Mouse (Mus musculus) midbrain, postnatal 0 days (tissue): ENCODE data around the gene Dnajb4. TPM values are rescaled to one million over a fixed set of nuclear protein-coding genes. Genes with fewer than 3 reads are reported as not detected.

Experiments used
- ATAC-seq: fragments of 200-750 bp; cut with Nextera tagmentation; 2 replicates; pipeline ENCODE4 v1.8.0; 2017; ENCODE audit warnings: moderate number of reproducible peaks, mild to moderate bottlenecking, moderate TSS enrichment, moderate library complexity; ENCODE audit not compliant: low FRiP score
- DNase-seq: peaks from one replicate; pipeline ENCODE4 v3.0.0-alpha.2; 2015; ENCODE audit warnings: low spot score
- H3K27ac ChIP-seq: fragments of 300-500 bp; sonication (generic); 2 replicates; pipeline ENCODE4 v1.5.1; 2014; ENCODE audit warnings: low read depth, mild to moderate bottlenecking, low read length, mixed read lengths
- H3K27me3 ChIP-seq: fragments of 300-500 bp; sonication (generic); 2 replicates; pipeline ENCODE4 v1.6.1; 2014; ENCODE audit warnings: low read length, control low read depth, mixed read lengths; ENCODE audit not compliant: insufficient read depth
- H3K36me3 ChIP-seq: fragments of 300-500 bp; sonication (generic); 2 replicates; pipeline ENCODE4 v1.6.1; 2014; ENCODE audit warnings: low read length, control low read depth, mixed read lengths; ENCODE audit not compliant: insufficient read depth
- H3K4me1 ChIP-seq: fragments of 300-500 bp; sonication (generic); 2 replicates; pipeline ENCODE4 v1.6.1; 2014; ENCODE audit warnings: mild to moderate bottlenecking, control low read depth, antibody characterized with exemption, low read length, mixed read lengths; ENCODE audit not compliant: insufficient read depth
- H3K4me2 ChIP-seq: fragments of 300-500 bp; sonication (generic); 2 replicates; pipeline ENCODE4 v1.6.1; 2014; ENCODE audit warnings: low read depth, mild to moderate bottlenecking, low read length, mixed read lengths; ENCODE audit not compliant: poor library complexity, severe bottlenecking
- H3K4me3 ChIP-seq: fragments of 300-500 bp; sonication (generic); 2 replicates; pipeline ENCODE4 v1.5.1; 2014; ENCODE audit warnings: low read depth, mild to moderate bottlenecking, low read length, moderate library complexity
- H3K9ac ChIP-seq: fragments of 300-500 bp; sonication (generic); replicated peaks from 2 replicates; pipeline ENCODE4 v1.6.1; 2014; ENCODE audit warnings: mild to moderate bottlenecking, low read length, moderate library complexity, mixed read lengths; ENCODE audit not compliant: poor library complexity, severe bottlenecking
- H3K9me3 ChIP-seq: fragments of 300-500 bp; sonication (generic); 2 replicates; pipeline ENCODE4 v1.6.1; 2016; ENCODE audit warnings: low read length, control low read depth
- CTCF ChIP-seq: IDR thresholded peaks from 2 replicates; pipeline ENCODE4 v1.5.1; 2016; ENCODE audit warnings: antibody characterized with exemption, mild to moderate bottlenecking
- WGBS: fragments of 180-500 bp; shearing (Covaris S2); extraction: QIAGEN DNeasy Blood & Tissue Kit; methylation state at CpG from one replicate; pipeline ENCODE4 v1.1.7; 2014; 5-methylcytosine and 5-hydroxymethylcytosine counted together
- polyA plus RNA-seq: library from polyadenylated mRNA; unstranded; fragments of >200 nt; fragmentation: Nextera tagmentation; extraction: Ambion mirVana; gene quantifications from 2 replicates; pipeline ENCODE4 v1.2.1, GENCODE M21; 2015
- total RNA-seq: library from RNA; depleted of rRNA; stranded (reverse); fragments of >200 nt; gene quantifications from 2 replicates; pipeline ENCODE4 v1.2.3, GENCODE M21; 2014

Gene Dnajb4
- total and polyA plus RNA-seq, 2 experiments from 2014 or later, result 43.9 to 50.3 TPM

- 86% methylated on average over 3 of the region's 3 CpGs for WGBS
These were observed 5.5 kb downstream of the Dnajb4 start for GRCm38 (mm10) chr3:152204577-152204976.

DNA sequence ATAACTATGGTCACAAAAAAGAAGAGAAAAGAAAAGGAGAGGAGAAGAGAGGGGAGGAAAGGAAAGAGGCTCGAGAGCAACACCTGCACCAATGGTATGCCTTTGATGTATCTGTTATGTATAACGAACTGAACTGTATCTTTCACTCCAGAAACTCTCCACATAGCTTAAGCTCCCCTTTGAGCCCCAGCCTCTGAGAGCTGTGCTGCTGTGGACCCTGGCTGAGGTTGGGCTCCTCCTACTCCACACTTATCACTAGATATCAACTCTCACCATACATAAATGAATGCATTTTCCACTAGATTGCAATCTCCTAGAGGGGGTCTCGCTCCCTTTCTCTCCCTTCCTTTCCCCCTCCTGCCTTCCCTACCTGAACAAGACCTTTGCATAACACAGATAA, 6.1 kb downstream of the Dnajb4 start:
- no peak for TF ChIP-seq CTCF
- no peak for DNase-seq
- no peaks in the 10 kb centered on the region for H3K27me3 ChIP-seq
- no peak for ATAC-seq
- no peak overlapping the region for H3K27ac ChIP-seq
- WGBS, result 67% methylated on average over 3 of the region's 3 CpGs
- H3K9ac ChIP-seq, result no peak overlapping the region
- no peaks in the 10 kb centered on the region for H3K36me3 ChIP-seq
- H3K4me1 ChIP-seq, result peaks cover 4% of the 10 kb centered on the region; the same call in 1 of the 2 replicates
- no peak overlapping the region for H3K4me3 ChIP-seq
- H3K9me3 ChIP-seq, result no peaks in the 10 kb centered on the region
- no peak overlapping the region for H3K4me2 ChIP-seq

More at GRCm38 (mm10) chr3:152204577-152204976, 5.5 kb downstream of the Dnajb4 start:
- no peak overlapping the region for H3K4me2 ChIP-seq
- H3K36me3 ChIP-seq, result no peaks in the 10 kb centered on the region
- no peak for TF ChIP-seq CTCF
- no peaks in the 10 kb centered on the region for H3K27me3 ChIP-seq
- H3K9me3 ChIP-seq, result no peaks in the 10 kb centered on the region
- no peak overlapping the region for H3K27ac ChIP-seq
- DNase-seq (no peak), ATAC-seq (no peak)
- no peak overlapping the region for H3K9ac ChIP-seq
- no peak overlapping the region for H3K4me3 ChIP-seq
- H3K4me1 ChIP-seq, result peaks cover 4% of the 10 kb centered on the region; the same call in 1 of the 2 replicates

- no peak overlapping the region for H3K4me3 ChIP-seq
These were observed 6.7 kb downstream of the Dnajb4 start for GRCm38 (mm10) chr3:152203411-152203810.

DNA sequence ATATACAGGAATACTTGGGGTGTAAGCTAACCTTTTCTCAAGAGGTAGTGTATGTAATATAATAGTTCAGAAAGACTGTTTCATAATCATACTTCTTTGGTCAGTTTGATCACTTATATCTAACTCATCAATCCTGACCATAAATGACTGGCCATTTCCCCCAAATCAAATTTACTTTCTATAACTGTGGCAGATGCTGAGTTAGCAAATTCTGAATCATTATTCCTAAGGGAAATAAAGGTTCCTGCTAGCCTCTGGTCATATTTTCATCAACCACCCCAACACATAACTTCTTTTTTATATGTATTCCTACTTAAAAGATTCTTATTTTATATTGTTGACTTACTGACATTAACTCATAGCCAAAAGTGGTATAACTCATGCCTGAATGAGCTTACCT, 7.2 kb downstream of the Dnajb4 start:
- Histone ChIP-seq H3K4me1 (no peaks in the 10 kb centered on the region), H3K27ac (no peak overlapping the region), H3K4me2 (no peak overlapping the region), H3K27me3 (no peaks in the 10 kb centered on the region), H3K36me3 (no peaks in the 10 kb centered on the region), H3K4me3 (no peak overlapping the region), H3K9me3 (no peaks in the 10 kb centered on the region), H3K9ac (no peak overlapping the region)
- ATAC-seq (no peak), DNase-seq (no peak)
- TF ChIP-seq CTCF, result no peak

More at GRCm38 (mm10) chr3:152203411-152203810, 6.7 kb downstream of the Dnajb4 start:
- Histone ChIP-seq H3K4me2 (no peak overlapping the region), H3K27me3 (no peaks in the 10 kb centered on the region), H3K27ac (no peak overlapping the region), H3K9me3 (no peaks in the 10 kb centered on the region), H3K4me1 (peaks cover under 1% of the 10 kb centered on the region; the same call in 1 of the 2 replicates), H3K9ac (no peak overlapping the region), H3K36me3 (no peaks in the 10 kb centered on the region)
- DNase-seq (no peak), ATAC-seq (no peak)
- TF ChIP-seq CTCF, result no peak
- 89% methylated on average over 6 of the region's 6 CpGs for WGBS

- no peak overlapping the region for H3K27ac ChIP-seq
These were observed 8.5 kb downstream of the Dnajb4 start for GRCm38 (mm10) chr3:152201651-152202050.

DNA sequence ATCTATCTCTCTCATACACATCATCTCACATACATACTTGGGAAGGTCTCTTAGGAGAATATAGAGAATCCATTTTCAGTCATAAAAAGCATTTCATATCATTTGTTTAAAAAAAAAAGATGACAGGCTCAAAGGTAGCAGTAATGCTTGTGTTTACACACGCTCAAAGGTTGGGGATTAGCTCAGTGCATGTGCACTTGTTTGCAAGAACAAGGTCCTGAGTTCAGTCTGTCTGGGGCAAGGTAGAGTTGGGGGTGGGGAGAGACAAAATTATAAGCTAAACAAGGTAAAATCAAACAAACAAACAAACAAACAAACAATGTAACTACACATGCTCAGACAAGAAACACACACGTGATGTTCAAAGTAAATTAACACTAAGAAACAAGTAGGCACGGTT, 8.9 kb downstream of the Dnajb4 start:
- H3K4me1 ChIP-seq, result no peaks in the 10 kb centered on the region
- no peak for ATAC-seq
- TF ChIP-seq CTCF, result no peak
- no peak overlapping the region for H3K4me3 ChIP-seq
- no peak overlapping the region for H3K9ac ChIP-seq
- no peaks in the 10 kb centered on the region for H3K36me3 ChIP-seq
- no peak for DNase-seq
- 95% methylated on average over 3 of the region's 3 CpGs for WGBS
- H3K27ac ChIP-seq, result no peak overlapping the region
- H3K27me3 ChIP-seq, result no peaks in the 10 kb centered on the region
- no peak overlapping the region for H3K4me2 ChIP-seq
- H3K9me3 ChIP-seq, result no peaks in the 10 kb centered on the region

More at GRCm38 (mm10) chr3:152201651-152202050, 8.5 kb downstream of the Dnajb4 start:
- no peak for TF ChIP-seq CTCF
- H3K9ac ChIP-seq, result no peak overlapping the region
- ATAC-seq (no peak), DNase-seq (no peak)
- no peaks in the 10 kb centered on the region for H3K4me1 ChIP-seq
- no peaks in the 10 kb centered on the region for H3K36me3 ChIP-seq
- 88% methylated on average over 2 of the region's 2 CpGs for WGBS
- no peaks in the 10 kb centered on the region for H3K9me3 ChIP-seq
- H3K4me2 ChIP-seq, result no peak overlapping the region
- H3K27me3 ChIP-seq, result no peaks in the 10 kb centered on the region
- no peak overlapping the region for H3K4me3 ChIP-seq
